Mouse (Mus musculus) bone marrow macrophage, adult 2 months (primary cell): ENCODE data around the gene Ubxn11.

Experiments used
- CTCF ChIP-seq: IDR thresholded peaks from 2 replicates; pipeline ENCODE4 v1.5.1; 2012; ENCODE audit warnings: low read depth, mild to moderate bottlenecking, low read length, moderate library complexity
- POLR2A ChIP-seq: IDR thresholded peaks from 2 replicates; pipeline ENCODE4 v1.6.1; 2012; ENCODE audit warnings: mild to moderate bottlenecking, low read depth, low read length, borderline replicate concordance

- TF ChIP-seq CTCF (no peak), POLR2A (no peak)
Observed at GRCm38 (mm10) chr4:134110653-134111052, 8.3 kb downstream of the Ubxn11 start.
